Mouse (Mus musculus): ENCODE data around the gene Csl. TPM values are rescaled to one million over a fixed set of nuclear protein-coding genes. Genes with fewer than 3 reads are reported as not detected.

The Csl gene
- polyA plus RNA-seq (2015; fragmentation: Nextera tagmentation; extraction: Ambion mirVana) = not detected in 2 replicates

DNA sequence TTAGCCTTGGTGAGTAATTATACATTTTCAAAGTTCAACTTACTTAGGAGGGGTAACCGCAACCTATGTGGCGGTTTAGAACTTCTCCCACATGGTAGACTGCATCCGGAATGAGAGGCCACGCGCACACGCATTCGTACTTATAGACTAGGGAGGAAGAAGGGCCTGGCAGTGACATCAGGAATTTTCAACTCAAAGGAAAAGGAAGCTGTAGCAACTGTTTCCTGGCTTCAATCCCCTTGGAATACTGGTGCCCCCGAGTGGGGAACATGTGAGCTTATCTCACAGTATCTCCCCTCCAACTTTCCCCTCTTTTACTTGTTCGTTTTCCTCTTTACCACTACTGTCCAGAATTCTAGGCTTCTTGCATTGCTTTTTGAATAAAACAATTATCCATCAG is at the start of gene Csl:
Gene Csl, minus strand, starts transcription at position 101 of the 400 bp plus-strand sequence.
- Histone ChIP-seq H3K27ac (ENCODE audit: low read length) (no peak within 1 kb of the TSS), H3K4me2 (ENCODE audit: low read length) (no peak within 1 kb of the TSS), H3K36me3 (ENCODE audit: control insufficient read depth, insufficient read depth) (no peaks in the 10 kb centered on the region), H3K4me3 (replicated peaks; ENCODE audit: low read length) (no peak within 1 kb of the TSS), H3K4me1 (replicated peaks; ENCODE audit: control insufficient read depth, insufficient read depth, low read length) (no peaks in the 10 kb centered on the region), H3K9me3 (ENCODE audit: control insufficient read depth, low read length) (no peaks in the 10 kb centered on the region), H3K9ac (replicated peaks; ENCODE audit: low read depth, low read length) (no peak within 1 kb of the TSS), H3K27me3 (replicated peaks; ENCODE audit: control insufficient read depth, insufficient read depth, low read length) (no peaks in the 10 kb centered on the region)
- 96% methylated on average over 9 of the region's 9 CpGs for WGBS
- ATAC-seq = no peak

- Histone ChIP-seq H3K9ac (replicated peaks; ENCODE audit: low read depth, low read length) (no peak overlapping the region), H3K4me3 (replicated peaks; ENCODE audit: low read length) (no peak overlapping the region), H3K4me2 (ENCODE audit: low read length) (no peak overlapping the region), H3K4me1 (replicated peaks; ENCODE audit: control insufficient read depth, insufficient read depth, low read length) (no peaks in the 10 kb centered on the region), H3K36me3 (ENCODE audit: control insufficient read depth, insufficient read depth) (no peaks in the 10 kb centered on the region), H3K27me3 (replicated peaks; ENCODE audit: control insufficient read depth, insufficient read depth, low read length) (no peaks in the 10 kb centered on the region), H3K27ac (ENCODE audit: low read length) (no peak overlapping the region), H3K9me3 (ENCODE audit: control insufficient read depth, low read length) (no peaks in the 10 kb centered on the region)
- ATAC-seq = no peak
- WGBS = 87% methylated on average over 2 of the region's 2 CpGs
Observed at GRCm38 (mm10) chr10:99789418-99789817, 30.0 kb upstream of the Csl start.

DNA sequence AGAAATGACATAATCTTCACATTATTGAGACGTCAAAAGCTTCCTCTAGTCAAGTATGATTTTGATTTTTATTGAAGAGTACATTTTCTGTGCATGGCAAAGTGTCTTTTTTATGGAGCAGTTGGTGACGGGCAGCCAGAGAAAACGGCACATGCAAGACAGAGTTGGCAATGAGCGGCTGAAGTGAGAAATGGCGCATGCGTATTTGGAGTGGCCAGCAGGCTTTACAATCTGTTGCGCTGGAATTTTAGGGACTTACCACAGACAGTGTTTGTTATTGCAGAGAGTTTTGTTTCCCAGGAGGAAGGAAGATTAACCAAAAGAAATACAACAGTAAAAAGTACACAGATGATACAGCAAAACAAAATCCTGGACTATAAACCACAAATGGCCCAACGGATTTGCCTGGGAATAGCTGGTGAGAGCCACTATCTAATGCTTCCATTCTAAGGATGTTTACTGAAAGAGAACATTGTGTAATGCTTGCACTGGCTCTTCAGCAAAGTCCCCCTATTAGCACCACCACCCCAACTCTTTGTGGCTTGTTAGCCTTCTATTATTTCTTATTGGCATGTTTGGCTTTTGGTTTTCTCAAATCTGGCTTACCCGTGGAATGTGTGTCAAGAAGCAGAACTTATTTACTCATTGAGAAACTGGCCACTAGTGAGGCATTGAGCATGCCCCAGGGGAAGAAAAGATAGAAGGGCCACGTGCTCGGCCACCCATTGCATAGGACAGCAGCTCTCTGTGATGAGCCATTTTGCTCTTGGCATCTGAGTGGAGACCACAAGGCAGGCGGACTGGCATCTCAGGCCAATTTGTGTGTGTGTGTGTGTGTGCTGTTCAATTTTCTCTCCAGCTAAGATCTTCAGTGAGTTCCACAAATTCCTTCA is 15.0 kb upstream of the Csl start:
- WGBS = 79% methylated on average over 12 of the region's 12 CpGs
- Histone ChIP-seq H3K4me3 (replicated peaks; ENCODE audit: low read length) (no peak overlapping the region), H3K27me3 (replicated peaks; ENCODE audit: control insufficient read depth, insufficient read depth, low read length) (no peaks in the 10 kb centered on the region), H3K9ac (replicated peaks; ENCODE audit: low read depth, low read length) (no peak overlapping the region), H3K27ac (ENCODE audit: low read length) (no peak overlapping the region), H3K9me3 (ENCODE audit: control insufficient read depth, low read length) (no peaks in the 10 kb centered on the region), H3K4me1 (replicated peaks; ENCODE audit: control insufficient read depth, insufficient read depth, low read length) (no peaks in the 10 kb centered on the region), H3K36me3 (ENCODE audit: control insufficient read depth, insufficient read depth) (no peaks in the 10 kb centered on the region), H3K4me2 (ENCODE audit: low read length) (no peak overlapping the region)
- peak; percentile 57; the same call in 1 of the 2 replicates for ATAC-seq

- Histone ChIP-seq H3K9me3 (ENCODE audit: control insufficient read depth, low read length) (no peaks in the 10 kb centered on the region), H3K36me3 (ENCODE audit: control insufficient read depth, insufficient read depth) (no peaks in the 10 kb centered on the region), H3K27ac (ENCODE audit: low read length) (no peak overlapping the region), H3K4me1 (replicated peaks; ENCODE audit: control insufficient read depth, insufficient read depth, low read length) (no peaks in the 10 kb centered on the region), H3K9ac (replicated peaks; ENCODE audit: low read depth, low read length) (no peak overlapping the region), H3K27me3 (replicated peaks; ENCODE audit: control insufficient read depth, insufficient read depth, low read length) (no peaks in the 10 kb centered on the region), H3K4me3 (replicated peaks; ENCODE audit: low read length) (no peak overlapping the region), H3K4me2 (ENCODE audit: low read length) (no peak overlapping the region)
- ATAC-seq = no peak
- 88% methylated on average over 2 of the region's 2 CpGs for WGBS
Observed at GRCm38 (mm10) chr10:99750146-99750545, 9.3 kb downstream of the Csl start.

DNA sequence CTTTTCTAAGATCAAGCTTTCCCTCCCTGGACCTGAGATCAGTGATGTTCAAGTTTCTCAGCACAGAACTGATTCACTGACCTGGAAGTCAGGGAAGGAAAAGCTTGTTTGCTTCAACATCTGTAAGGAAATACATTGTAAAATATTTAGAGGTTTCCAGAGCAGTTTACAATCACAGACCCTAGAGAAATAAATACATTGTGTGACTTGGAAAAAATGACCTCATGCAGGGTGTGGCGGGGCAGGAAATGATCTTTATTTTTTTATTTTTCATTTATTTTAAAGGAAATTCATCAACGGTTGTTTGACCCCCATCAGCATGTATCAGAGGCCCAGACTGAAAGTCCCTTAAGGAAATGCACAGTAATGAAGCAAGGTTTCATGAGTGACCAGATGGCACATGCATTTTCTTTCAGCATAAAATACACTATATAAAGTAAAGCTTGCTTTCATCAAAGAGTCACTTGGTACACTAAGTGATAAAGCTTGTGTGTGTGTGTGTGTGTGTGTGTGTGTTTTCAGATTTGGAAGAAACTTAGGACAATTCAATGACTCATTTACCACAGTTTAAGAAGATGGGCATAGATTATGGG is 10.7 kb downstream of the Csl start:
- Histone ChIP-seq H3K27ac (ENCODE audit: low read length) (no peak overlapping the region), H3K36me3 (ENCODE audit: control insufficient read depth, insufficient read depth) (no peaks in the 10 kb centered on the region), H3K4me2 (ENCODE audit: low read length) (no peak overlapping the region), H3K9me3 (ENCODE audit: control insufficient read depth, low read length) (no peaks in the 10 kb centered on the region), H3K4me1 (replicated peaks; ENCODE audit: control insufficient read depth, insufficient read depth, low read length) (no peaks in the 10 kb centered on the region), H3K4me3 (replicated peaks; ENCODE audit: low read length) (no peak overlapping the region), H3K9ac (replicated peaks; ENCODE audit: low read depth, low read length) (no peak overlapping the region), H3K27me3 (replicated peaks; ENCODE audit: control insufficient read depth, insufficient read depth, low read length) (no peaks in the 10 kb centered on the region)
- no peak for ATAC-seq
- 94% methylated on average over 2 of the region's 2 CpGs for WGBS

- Histone ChIP-seq H3K27me3 (replicated peaks; ENCODE audit: control insufficient read depth, insufficient read depth, low read length) (no peaks in the 10 kb centered on the region), H3K27ac (ENCODE audit: low read length) (no peak overlapping the region), H3K4me1 (replicated peaks; ENCODE audit: control insufficient read depth, insufficient read depth, low read length) (no peaks in the 10 kb centered on the region), H3K9me3 (ENCODE audit: control insufficient read depth, low read length) (no peaks in the 10 kb centered on the region), H3K4me2 (ENCODE audit: low read length) (no peak overlapping the region), H3K4me3 (replicated peaks; ENCODE audit: low read length) (no peak overlapping the region), H3K9ac (replicated peaks; ENCODE audit: low read depth, low read length) (no peak overlapping the region), H3K36me3 (ENCODE audit: control insufficient read depth, insufficient read depth) (no peaks in the 10 kb centered on the region)
- 85% methylated on average over 2 of the region's 2 CpGs for WGBS
- no peak for ATAC-seq
Observed at GRCm38 (mm10) chr10:99748009-99748408, 11.4 kb downstream of the Csl start.

GRCm38 (mm10) chr10:99741609-99742280 is 17.7 kb downstream of the Csl start:
- Histone ChIP-seq H3K27ac (ENCODE audit: low read length) (no peak overlapping the region), H3K4me2 (ENCODE audit: low read length) (no peak overlapping the region), H3K36me3 (ENCODE audit: control insufficient read depth, insufficient read depth) (no peaks in the 10 kb centered on the region), H3K9ac (replicated peaks; ENCODE audit: low read depth, low read length) (no peak overlapping the region), H3K27me3 (replicated peaks; ENCODE audit: control insufficient read depth, insufficient read depth, low read length) (no peaks in the 10 kb centered on the region), H3K9me3 (ENCODE audit: control insufficient read depth, low read length) (no peaks in the 10 kb centered on the region), H3K4me1 (replicated peaks; ENCODE audit: control insufficient read depth, insufficient read depth, low read length) (no peaks in the 10 kb centered on the region), H3K4me3 (replicated peaks; ENCODE audit: low read length) (no peak overlapping the region)
- ATAC-seq = no peak

GRCm38 (mm10) chr10:99713129-99713528 is 46.3 kb downstream of the Csl start:
- ATAC-seq = no peak
- Histone ChIP-seq H3K4me3 (replicated peaks; ENCODE audit: low read length) (no peak overlapping the region), H3K27ac (ENCODE audit: low read length) (no peak overlapping the region), H3K4me1 (replicated peaks; ENCODE audit: control insufficient read depth, insufficient read depth, low read length) (no peaks in the 10 kb centered on the region), H3K36me3 (ENCODE audit: control insufficient read depth, insufficient read depth) (no peaks in the 10 kb centered on the region), H3K4me2 (ENCODE audit: low read length) (no peak overlapping the region), H3K27me3 (replicated peaks; ENCODE audit: control insufficient read depth, insufficient read depth, low read length) (no peaks in the 10 kb centered on the region), H3K9me3 (ENCODE audit: control insufficient read depth, low read length) (no peaks in the 10 kb centered on the region), H3K9ac (replicated peaks; ENCODE audit: low read depth, low read length) (no peak overlapping the region)
- WGBS = 38% methylated on average over 2 of the region's 2 CpGs

DNA sequence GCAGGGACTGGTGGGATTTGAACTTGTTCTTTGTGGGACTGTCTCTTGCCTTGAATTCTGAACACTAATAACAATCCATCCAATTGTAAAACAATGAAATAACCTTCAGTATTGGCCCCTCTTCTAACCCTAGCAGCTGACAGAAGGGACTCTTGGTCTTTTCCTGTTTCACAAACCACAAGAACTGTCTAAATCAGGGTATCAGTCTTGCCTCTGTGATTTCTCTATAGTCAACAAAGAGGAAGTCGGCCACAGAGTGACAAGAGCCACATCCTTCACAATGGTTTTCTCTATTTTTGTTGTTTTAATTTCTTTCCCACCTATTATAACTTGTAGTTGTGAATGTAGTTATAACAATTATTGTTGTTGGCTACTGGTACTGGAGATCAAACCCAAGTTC is 47.9 kb downstream of the Csl start:
- 92% methylated on average over 1 of the region's 1 CpGs for WGBS
- no peak overlapping the region for H3K4me2 ChIP-seq (ENCODE audit: low read length)

More for the DNA sequence above, 47.9 kb downstream of the Csl start:
- no peak overlapping the region for H3K4me3 ChIP-seq (replicated peaks; ENCODE audit: low read length)
- H3K4me1 ChIP-seq (replicated peaks; ENCODE audit: control insufficient read depth, insufficient read depth, low read length) = no peaks in the 10 kb centered on the region
- no peak overlapping the region for H3K27ac ChIP-seq (ENCODE audit: low read length)
- H3K36me3 ChIP-seq (ENCODE audit: control insufficient read depth, insufficient read depth) = no peaks in the 10 kb centered on the region
- no peak overlapping the region for H3K9ac ChIP-seq (replicated peaks; ENCODE audit: low read depth, low read length)
- H3K9me3 ChIP-seq (ENCODE audit: control insufficient read depth, low read length) = no peaks in the 10 kb centered on the region
- H3K27me3 ChIP-seq (replicated peaks; ENCODE audit: control insufficient read depth, insufficient read depth, low read length) = no peaks in the 10 kb centered on the region
- no peak for ATAC-seq
